Mouse (Mus musculus): Measurements from ENCODE around the gene Fgfr2.

Fgfr2 gene

DNA sequence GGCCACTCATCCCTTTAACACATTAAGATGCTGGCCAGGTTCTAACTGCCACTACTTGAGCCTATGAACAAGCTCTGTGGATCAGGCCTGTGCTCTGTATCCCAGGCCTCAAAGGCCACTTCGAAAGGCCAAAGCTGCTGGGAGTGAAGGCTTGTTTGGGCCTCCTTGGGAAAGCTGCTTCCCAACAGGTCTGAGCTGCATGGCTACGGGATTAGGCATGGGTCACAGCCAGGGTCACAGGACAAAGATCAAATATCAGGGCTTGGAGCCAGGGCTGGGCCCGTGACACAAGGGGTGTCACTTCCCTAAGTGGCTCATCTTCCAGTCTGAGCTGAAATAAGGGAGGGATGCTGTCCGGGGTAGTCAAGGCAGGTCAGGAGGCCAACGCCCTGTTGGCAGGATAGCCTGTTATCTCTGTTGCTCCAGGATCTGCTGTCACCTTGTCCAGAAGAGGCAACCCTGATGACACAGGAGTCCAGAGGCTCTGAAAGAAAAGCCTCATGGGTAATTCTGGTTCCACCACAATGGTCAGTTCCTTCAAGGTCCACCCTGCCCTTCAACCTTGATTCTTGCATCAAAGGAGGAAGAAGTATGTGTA is 1313.5 kb downstream of the Fgfr2 start:
- in situ Hi-C loops (cut with MboI; ENCODE audit: unreplicated experiment in 2 of 2) = no loop called here

- in situ Hi-C loops (cut with MboI; ENCODE audit: unreplicated experiment in 2 of 2) = no loop called here
Measured at GRCm38 (mm10) chr7:131807257-131807656, 1315.9 kb downstream of the Fgfr2 start.

DNA sequence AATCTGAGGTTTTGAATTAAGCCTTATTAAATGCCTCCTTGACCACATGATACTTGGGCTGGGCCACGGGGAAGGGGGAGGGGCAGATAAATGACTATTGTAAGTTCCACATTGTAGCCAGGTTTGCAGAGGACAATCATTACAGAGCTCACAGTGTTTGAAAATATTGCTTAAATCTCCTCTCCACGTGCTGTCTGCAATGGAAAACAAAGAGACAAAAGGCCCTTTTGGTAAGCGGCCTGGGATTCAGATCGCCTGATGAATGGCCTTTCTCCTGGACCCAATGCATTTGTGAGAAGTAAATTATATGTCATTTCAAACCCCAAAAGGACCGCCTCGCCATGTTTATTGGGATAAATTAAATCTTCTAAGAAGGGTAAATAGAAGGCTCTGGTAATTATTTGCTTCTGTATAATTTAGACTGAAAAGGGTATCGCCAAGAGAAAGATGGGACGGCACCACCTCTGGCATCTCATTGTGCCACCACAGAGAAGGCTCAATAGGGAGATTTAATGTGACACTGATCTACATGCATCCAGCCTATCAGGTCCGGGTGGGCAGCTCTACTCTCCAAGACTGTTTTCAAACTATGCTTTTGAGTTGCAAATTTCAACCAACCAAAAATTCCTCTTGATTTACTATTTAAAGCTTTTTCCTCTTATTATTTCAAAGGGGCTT is 1317.5 kb downstream of the Fgfr2 start:
- in situ Hi-C loops (cut with MboI; ENCODE audit: unreplicated experiment in 2 of 2) = no loop called here

GRCm38 (mm10) chr7:131800416-131801045 is 1322.6 kb downstream of the Fgfr2 start:
- in situ Hi-C loops (cut with MboI; ENCODE audit: unreplicated experiment in 2 of 2) = no loop called here

- in situ Hi-C loops (cut with MboI; ENCODE audit: unreplicated experiment in 2 of 2) = no loop called here
Measured at GRCm38 (mm10) chr7:131797161-131797560, 1326.0 kb downstream of the Fgfr2 start.

DNA sequence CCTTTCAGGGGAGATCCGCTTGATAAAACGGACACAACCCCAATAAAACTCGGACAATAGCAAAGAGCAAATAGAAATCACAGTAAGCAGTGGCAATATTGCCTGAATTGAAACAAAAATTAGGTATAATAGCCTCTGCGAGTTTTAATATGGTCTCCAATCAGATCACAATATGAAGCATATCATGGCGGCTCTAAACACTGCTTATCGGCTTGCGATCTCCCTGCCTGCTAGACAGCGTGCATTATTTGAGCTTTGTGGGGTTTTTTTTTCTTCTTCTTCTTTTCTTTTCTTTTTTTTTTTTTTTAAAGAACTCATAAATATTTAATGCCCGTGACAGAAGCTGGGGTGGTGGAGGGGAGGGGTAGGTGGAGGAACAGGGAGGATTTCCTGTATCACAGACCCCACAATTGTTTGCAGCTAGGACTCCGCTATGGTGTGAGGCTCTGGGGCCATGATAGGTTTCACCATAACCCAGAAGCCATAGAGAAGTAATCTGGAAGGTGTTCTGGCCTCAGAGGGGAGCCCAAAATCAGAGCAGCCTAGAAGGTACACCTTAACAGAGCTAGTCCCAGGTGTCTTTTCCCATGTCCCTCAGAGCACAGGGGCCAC is 1334.4 kb downstream of the Fgfr2 start:
- in situ Hi-C loops (cut with MboI; ENCODE audit: unreplicated experiment in 2 of 2) = no loop called here

DNA sequence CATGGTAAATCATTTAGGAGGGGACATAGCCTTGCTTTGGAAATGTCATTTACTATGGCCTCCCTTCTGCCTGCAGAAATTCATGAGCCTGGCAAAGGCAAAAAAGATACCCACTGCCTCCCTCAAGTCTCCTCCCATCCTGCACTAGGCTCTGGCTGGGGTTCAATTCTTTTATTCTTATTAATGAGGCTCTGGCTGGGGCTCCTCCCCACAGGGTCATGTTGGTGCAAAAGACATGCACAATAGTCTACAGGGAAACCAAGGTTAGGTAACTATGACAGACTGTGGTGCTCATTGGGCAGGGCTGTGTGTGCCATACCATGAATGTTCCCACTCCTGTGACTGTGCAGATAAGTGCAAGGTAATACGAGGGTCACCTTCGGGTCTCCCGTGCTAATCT is 1337.4 kb downstream of the Fgfr2 start:
- in situ Hi-C loops (cut with MboI; ENCODE audit: unreplicated experiment in 2 of 2) = no loop called here

DNA sequence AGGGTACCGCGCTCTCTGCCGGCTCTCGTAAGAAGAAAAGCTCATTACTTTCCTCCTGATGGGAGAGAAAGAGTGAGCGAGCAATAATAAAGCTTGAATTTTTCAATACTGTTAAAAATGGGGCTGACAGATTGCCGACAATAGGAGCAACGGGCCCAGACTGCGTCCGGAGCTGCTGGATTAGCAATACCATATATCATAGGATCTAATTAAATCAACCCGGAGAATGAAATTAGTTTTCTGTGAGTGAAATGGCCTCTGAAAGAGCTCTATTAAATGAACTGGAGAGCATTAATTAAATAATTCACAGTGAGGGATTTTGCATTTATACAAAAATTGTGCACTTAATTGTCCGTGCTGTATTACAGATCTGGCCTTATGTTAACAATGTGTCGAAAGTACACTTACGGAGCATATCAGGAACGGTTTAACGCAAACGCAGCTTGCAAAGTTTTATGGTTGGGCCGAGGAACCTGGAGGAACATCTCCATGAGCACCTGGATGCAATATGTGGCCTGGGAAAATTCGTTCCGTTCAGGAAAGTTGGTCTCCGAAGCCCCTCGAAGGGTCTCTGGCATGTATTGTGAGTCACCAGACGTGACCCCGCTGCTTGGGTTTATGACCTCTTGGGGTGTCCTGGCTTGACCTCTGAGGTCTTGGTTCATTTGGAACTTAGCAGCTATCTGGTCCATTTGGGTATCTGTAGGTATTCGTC is 1344.7 kb downstream of the Fgfr2 start:
- in situ Hi-C loops (cut with MboI; ENCODE audit: unreplicated experiment in 2 of 2) = no loop called here

GRCm38 (mm10) chr7:131777461-131778270 is 1345.5 kb downstream of the Fgfr2 start:
- in situ Hi-C loops (cut with MboI; ENCODE audit: unreplicated experiment in 2 of 2) = no loop called here

DNA sequence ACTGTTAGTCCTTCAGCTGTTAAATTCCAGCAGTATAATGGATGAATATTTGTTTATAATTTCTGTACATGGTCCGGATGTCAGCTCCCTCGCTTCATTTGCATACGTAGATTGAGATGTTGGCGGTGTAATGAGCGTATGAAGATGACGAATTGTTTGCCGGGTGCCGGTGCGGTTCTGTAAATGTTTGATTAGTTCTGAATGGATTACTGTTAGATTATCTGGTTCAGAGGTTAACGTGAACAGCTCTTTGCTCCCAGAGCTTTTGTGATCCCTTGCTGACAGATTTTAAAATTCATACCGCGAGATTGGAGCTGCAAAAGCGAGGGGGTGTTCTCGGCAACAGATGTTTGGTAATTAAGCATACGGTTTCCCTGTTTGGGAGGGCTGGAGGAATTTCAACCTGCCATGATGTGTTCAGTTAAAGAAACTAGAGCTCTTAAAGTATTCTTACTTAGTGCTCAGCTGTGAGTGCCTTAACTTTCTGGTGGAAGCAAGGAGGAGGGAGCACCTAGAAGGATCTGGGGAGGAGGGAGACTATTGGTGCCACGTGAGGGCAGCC is 1346.9 kb downstream of the Fgfr2 start:
- in situ Hi-C loops (cut with MboI; ENCODE audit: unreplicated experiment in 2 of 2) = no loop called here

DNA sequence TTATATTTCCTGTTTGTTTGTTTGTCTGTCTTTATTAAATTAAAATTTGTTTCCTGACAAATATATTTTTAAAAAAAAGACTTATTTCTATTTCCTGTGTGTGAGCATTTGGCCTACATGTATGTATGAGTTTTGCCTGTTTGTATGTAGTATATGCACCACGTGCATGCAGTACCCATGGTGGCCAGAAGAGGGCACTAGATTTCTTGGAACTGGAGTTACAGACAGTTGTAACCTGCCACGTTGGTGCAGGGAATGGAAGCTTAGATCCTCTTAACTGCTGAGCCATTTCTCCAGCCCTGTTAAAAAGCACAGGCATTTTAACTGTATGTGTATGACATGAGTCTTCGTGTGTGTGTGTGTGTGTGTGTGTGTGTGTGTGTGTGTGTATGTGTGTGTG is 1365.2 kb downstream of the Fgfr2 start:
- in situ Hi-C loops (cut with MboI; ENCODE audit: unreplicated experiment in 2 of 2) = loop anchor here in 1 of 2 experiments (25.0 kb wide), 1 partner anchor 221 kb away; the partner anchor contains the start of genes Hmx2 and Hmx3

- in situ Hi-C loops (cut with MboI; ENCODE audit: unreplicated experiment in 2 of 2) = no loop called here
Measured at GRCm38 (mm10) chr7:131747152-131748010, 1375.8 kb downstream of the Fgfr2 start.

DNA sequence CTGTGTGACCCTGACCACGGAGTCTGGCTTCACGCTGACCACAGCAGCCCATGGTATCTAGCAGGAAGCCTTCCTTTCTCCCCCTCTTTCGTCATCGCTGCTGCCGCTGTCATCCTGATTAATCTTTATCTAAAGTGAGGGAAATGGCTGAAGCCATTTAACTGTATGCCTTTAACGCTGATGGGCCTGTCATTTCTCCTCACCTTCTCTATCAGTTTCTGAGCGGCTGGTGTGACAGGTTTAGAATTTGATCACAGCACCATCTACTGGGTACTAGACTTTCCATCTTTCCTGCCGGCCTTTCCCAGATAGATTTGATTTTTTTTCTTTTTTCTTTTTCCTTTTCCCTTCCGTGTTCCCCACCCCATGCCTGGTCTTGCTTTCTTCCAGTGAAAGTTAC is 1376.4 kb downstream of the Fgfr2 start:
- in situ Hi-C loops (cut with MboI; ENCODE audit: unreplicated experiment in 2 of 2) = no loop called here

- in situ Hi-C loops (cut with MboI; ENCODE audit: unreplicated experiment in 2 of 2) = no loop called here
Measured at GRCm38 (mm10) chr7:131743193-131743592, 1380.0 kb downstream of the Fgfr2 start.

GRCm38 (mm10) chr7:131722783-131723575 is 1400.2 kb downstream of the Fgfr2 start:
- in situ Hi-C loops (cut with MboI; ENCODE audit: unreplicated experiment in 2 of 2) = no loop called here

GRCm38 (mm10) chr7:131722316-131722715 is 1400.8 kb downstream of the Fgfr2 start:
- in situ Hi-C loops (cut with MboI; ENCODE audit: unreplicated experiment in 2 of 2) = no loop called here

GRCm38 (mm10) chr7:131718280-131718679 is 1404.9 kb downstream of the Fgfr2 start:
- in situ Hi-C loops (cut with MboI; ENCODE audit: unreplicated experiment in 2 of 2) = no loop called here

DNA sequence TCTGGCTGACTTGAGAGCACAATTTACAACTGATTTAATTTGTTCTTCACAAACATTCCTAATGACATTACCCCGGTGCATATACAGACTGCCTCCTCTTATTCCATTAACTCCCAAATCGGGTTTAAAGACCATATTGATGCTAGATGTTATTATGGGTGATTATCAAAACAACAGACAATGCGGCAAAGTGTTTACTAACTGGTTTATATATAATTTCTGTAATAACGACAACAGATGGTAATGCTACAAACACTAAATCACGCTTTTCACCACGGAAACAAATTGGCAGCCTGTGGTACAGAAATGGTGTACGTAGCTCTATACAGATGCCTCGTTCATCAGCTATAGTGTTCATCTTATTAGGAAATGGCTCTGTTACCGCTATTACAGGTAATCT is 1410.1 kb downstream of the Fgfr2 start:
- in situ Hi-C loops (cut with MboI; ENCODE audit: unreplicated experiment in 2 of 2) = no loop called here
